Mouse (Mus musculus) activated CD4-positive, CD25-positive, alpha-beta regulatory T cell, adult 4 months (primary cell): ENCODE results near the gene Wdr76. TPM values are rescaled to one million over a fixed set of nuclear protein-coding genes. Genes with fewer than 3 reads are reported as not detected.
A peak's percentile ranks its signal among the peaks of the same experiment; 100 is the strongest.
"Not testable (repeated sequence)": the region's sequence is repeated elsewhere in the genome, so short reads cannot be mapped to it uniquely, and the experiment has no call there.

Experiments used
- ATAC-seq: one replicate; pipeline ENCODE4 v1.8.0; 2017
- polyA plus RNA-seq, 2 experiments: library from polyadenylated mRNA; unstranded; fragments of 100-300 nt; shearing (Covaris generic); gene quantifications; one replicate each; pipeline ENCODE4 v1.2.1; 2017

Wdr76 gene
- 10 to 100 TPM; 10.1 to 20.5 TPM for polyA plus RNA-seq

- ATAC-seq: peak; percentile 87
Measured at GRCm38 (mm10) chr2:121505942-121506882, at the start of gene Wdr76, which contains the start of gene Mfap1a. Gene Wdr76 (plus strand): TSS chr2:121506723. Gene Mfap1a (minus strand): TSS chr2:121506665.

GRCm38 (mm10) chr2:121460071-121460470, 46.5 kb upstream of the Wdr76 start:
- no peak for ATAC-seq

GRCm38 (mm10) chr2:121468982-121469381, 37.5 kb upstream of the Wdr76 start:
- ATAC-seq: peak; percentile 20

- not testable (repeated sequence) for ATAC-seq
Measured at GRCm38 (mm10) chr2:121472783-121473182, 33.7 kb upstream of the Wdr76 start.

GRCm38 (mm10) chr2:121473301-121474179, 33.0 kb upstream of the Wdr76 start, which contains the start of gene Mfap1b:
Gene Mfap1b (minus strand): TSS chr2:121474067.
- peak; percentile 97 for ATAC-seq

- peak; percentile 47 for ATAC-seq
Measured at GRCm38 (mm10) chr2:121474180-121474535, 32.4 kb upstream of the Wdr76 start.

- not testable (repeated sequence) for ATAC-seq
Measured at GRCm38 (mm10) chr2:121475306-121475705, 31.2 kb upstream of the Wdr76 start.

- no peak for ATAC-seq
Measured at GRCm38 (mm10) chr2:121477491-121478266, 28.8 kb upstream of the Wdr76 start.

GRCm38 (mm10) chr2:121480498-121480897, 26.0 kb upstream of the Wdr76 start:
- ATAC-seq: peak; percentile 71

- not testable (repeated sequence) for ATAC-seq
Measured at GRCm38 (mm10) chr2:121480916-121481315, 25.6 kb upstream of the Wdr76 start.

- ATAC-seq: no peak
Measured at GRCm38 (mm10) chr2:121483576-121483975, 22.9 kb upstream of the Wdr76 start.

- not testable (repeated sequence) for ATAC-seq
Measured at GRCm38 (mm10) chr2:121484403-121484802, 22.1 kb upstream of the Wdr76 start.

- not testable (repeated sequence) for ATAC-seq
Measured at GRCm38 (mm10) chr2:121501550-121501949, 5.0 kb upstream of the Wdr76 start.

GRCm38 (mm10) chr2:121507173-121507950, 839 bp downstream of the Wdr76 start:
- ATAC-seq: no peak

GRCm38 (mm10) chr2:121507951-121508330, 1.4 kb downstream of the Wdr76 start:
- ATAC-seq: no peak

- ATAC-seq: no peak
Measured at GRCm38 (mm10) chr2:121509584-121509983, 3.1 kb downstream of the Wdr76 start.

- ATAC-seq: peak; percentile 92
Measured at GRCm38 (mm10) chr2:121511401-121511800, 4.9 kb downstream of the Wdr76 start.

- ATAC-seq: not testable (repeated sequence)
Measured at GRCm38 (mm10) chr2:121512991-121513765, 6.7 kb downstream of the Wdr76 start.

- ATAC-seq: no peak
Measured at GRCm38 (mm10) chr2:121514211-121514610, 7.7 kb downstream of the Wdr76 start.

GRCm38 (mm10) chr2:121518106-121518505, 11.6 kb downstream of the Wdr76 start:
- ATAC-seq: no peak
